Mouse (Mus musculus) hindbrain, embryonic 11.5 days (tissue): Measurements from ENCODE around the gene Patj. TPM values are rescaled to one million over a fixed set of nuclear protein-coding genes. Genes with fewer than 3 reads are reported as not detected.

ENCODE experiments used
- ATAC-seq: fragments of 200-750 bp; cut with Nextera tagmentation; 2 replicates; pipeline ENCODE4 v1.8.0; 2017; ENCODE audit warnings: mild to moderate bottlenecking, moderate TSS enrichment, moderate library complexity; ENCODE audit not compliant: low FRiP score
- DNase-seq: peaks from one replicate; pipeline ENCODE4 v3.0.0-alpha.2; 2015; ENCODE audit warnings: low spot score
- H3K27ac ChIP-seq: fragments of 300-500 bp; sonication (generic); 2 replicates; pipeline ENCODE4 v1.5.1; 2014; ENCODE audit warnings: mild to moderate bottlenecking, low read depth, low read length
- H3K27me3 ChIP-seq: fragments of 300-500 bp; sonication (generic); 2 replicates; pipeline ENCODE4 v1.6.1; 2014; ENCODE audit warnings: mild to moderate bottlenecking, low read length, moderate library complexity, mixed read lengths; ENCODE audit not compliant: control insufficient read depth, insufficient read depth
- H3K36me3 ChIP-seq: fragments of 300-500 bp; sonication (generic); 2 replicates; pipeline ENCODE4 v1.6.1; 2014; ENCODE audit warnings: mild to moderate bottlenecking, low read length, moderate library complexity, mixed read lengths; ENCODE audit not compliant: control insufficient read depth, insufficient read depth
- H3K4me1 ChIP-seq: fragments of 300-500 bp; sonication (generic); replicated peaks from 2 replicates; pipeline ENCODE4 v1.6.1; 2014; ENCODE audit warnings: low read length, mixed read lengths; ENCODE audit not compliant: control insufficient read depth, insufficient read depth
- H3K4me2 ChIP-seq: fragments of 300-500 bp; sonication (generic); replicated peaks from 2 replicates; pipeline ENCODE4 v1.6.1; 2014; ENCODE audit warnings: mild to moderate bottlenecking, low read depth, low read length
- H3K4me3 ChIP-seq: fragments of 300-500 bp; sonication (generic); 2 replicates; pipeline ENCODE4 v1.5.1; 2014; ENCODE audit warnings: low read depth, low read length
- H3K9ac ChIP-seq: fragments of 300-500 bp; sonication (generic); 2 replicates; pipeline ENCODE4 v1.6.1; 2014; ENCODE audit warnings: low read depth, low read length
- H3K9me3 ChIP-seq: fragments of 300-500 bp; sonication (generic); 2 replicates; pipeline ENCODE4 v1.6.1; 2016; ENCODE audit warnings: low read length; ENCODE audit not compliant: control insufficient read depth
- WGBS: fragments of 180-500 bp; shearing (Covaris S2); extraction: QIAGEN DNeasy Blood & Tissue Kit; methylation state at CpG from one replicate; pipeline ENCODE4 v1.1.7; 2014; 5-methylcytosine and 5-hydroxymethylcytosine counted together
- polyA plus RNA-seq: library from polyadenylated mRNA; unstranded; fragments of >200 nt; fragmentation: Nextera tagmentation; extraction: Ambion mirVana; gene quantifications from 2 replicates; pipeline ENCODE4 v1.2.1, GENCODE M21; 2014

Patj gene
- polyA plus RNA-seq, 1 experiment from 2014 or later = 9.7 TPM

DNA sequence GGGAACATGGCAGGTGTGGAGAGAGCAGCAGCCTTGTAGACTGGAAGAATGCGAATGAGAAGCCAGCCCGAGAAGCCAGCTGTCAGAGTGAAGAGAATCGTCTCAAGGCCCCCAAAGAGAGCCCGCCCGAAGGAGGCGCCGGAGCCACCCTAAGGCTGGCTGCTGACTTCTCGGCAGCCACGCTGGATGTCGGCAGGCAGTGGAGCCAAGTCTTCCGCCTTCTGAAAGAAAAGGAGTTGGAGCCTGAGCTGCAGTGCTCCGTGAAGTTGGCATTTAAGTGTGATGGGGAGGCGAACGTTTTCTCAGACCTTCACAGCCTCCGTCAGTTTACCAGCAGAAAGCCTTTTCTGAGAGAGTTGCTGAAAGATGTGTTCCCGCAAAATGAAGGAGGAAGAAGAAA, 338.1 kb downstream of the Patj start:
- ATAC-seq (no peak), DNase-seq (no peak)
- Histone ChIP-seq H3K27ac (no peak overlapping the region), H3K9me3 (no peaks in the 10 kb centered on the region), H3K4me2 (no peak overlapping the region), H3K4me3 (no peak overlapping the region), H3K36me3 (no peaks in the 10 kb centered on the region), H3K27me3 (peaks cover 4% of the 10 kb centered on the region; the same call in 1 of the 2 replicates), H3K9ac (no peak overlapping the region), H3K4me1 (no peaks in the 10 kb centered on the region)
- 91% methylated on average over 16 of the region's 16 CpGs for WGBS

DNA sequence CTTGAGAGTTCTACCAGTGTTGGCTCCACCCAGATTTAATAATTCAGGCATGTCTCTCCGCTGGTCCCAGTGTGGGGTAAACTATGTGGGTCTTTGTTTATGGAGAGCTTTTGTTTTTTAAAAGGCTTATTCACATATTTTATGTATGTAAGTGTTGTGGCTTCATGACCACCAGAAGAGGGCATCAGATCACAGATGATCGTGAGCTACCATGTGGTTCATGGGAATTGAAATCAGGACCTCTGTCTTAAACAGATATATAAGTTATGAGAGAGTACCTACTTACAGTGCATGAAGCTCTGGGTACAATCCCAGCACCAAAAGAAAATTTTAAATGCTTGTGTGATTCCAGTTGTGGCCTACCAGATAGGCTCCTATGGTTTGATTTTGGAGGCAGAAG, 344.2 kb downstream of the Patj start:
- Histone ChIP-seq H3K9me3 (no peaks in the 10 kb centered on the region), H3K36me3 (no peaks in the 10 kb centered on the region), H3K27ac (no peak overlapping the region), H3K4me2 (no peak overlapping the region), H3K4me3 (no peak overlapping the region), H3K9ac (no peak overlapping the region), H3K27me3 (no peaks in the 10 kb centered on the region), H3K4me1 (no peaks in the 10 kb centered on the region)
- no peak for ATAC-seq
- 46% methylated on average over 2 of the region's 2 CpGs for WGBS
- peak; percentile 28 for DNase-seq

DNA sequence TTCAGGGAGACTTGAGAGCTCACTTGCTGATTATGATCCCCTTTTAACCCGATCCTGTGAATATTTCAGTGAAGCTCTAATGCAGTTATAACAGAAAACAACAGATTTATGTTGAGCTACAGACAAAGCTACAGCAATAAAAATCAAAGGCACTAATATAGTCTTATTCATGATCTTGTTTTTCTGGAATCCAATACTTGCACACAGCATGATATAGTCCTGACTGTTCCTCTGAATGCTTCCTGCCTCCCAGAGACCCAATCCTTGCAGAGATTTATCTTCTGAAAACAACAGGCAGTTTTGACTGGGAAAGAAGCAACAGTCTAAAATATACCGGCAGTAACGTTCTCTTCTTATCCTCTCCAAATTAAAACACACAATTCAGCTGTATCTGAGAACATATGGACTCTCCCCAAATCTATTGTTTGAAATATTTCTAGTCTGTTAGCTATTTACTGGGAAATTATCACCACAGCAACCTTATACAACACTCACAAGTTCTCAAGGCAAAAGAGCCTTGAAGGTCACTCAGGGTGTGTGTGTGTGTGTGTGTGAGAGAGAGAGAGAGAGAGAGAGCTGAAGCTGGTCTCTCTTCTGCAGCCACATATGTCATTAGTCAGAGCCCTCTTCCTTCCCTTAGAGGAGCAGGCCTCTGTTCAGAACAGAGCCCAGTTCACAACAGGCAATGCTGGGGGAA, 347.8 kb downstream of the Patj start:
- Histone ChIP-seq H3K4me2 (no peak overlapping the region), H3K36me3 (no peaks in the 10 kb centered on the region), H3K9me3 (no peaks in the 10 kb centered on the region), H3K4me1 (no peaks in the 10 kb centered on the region), H3K27me3 (no peaks in the 10 kb centered on the region), H3K9ac (no peak overlapping the region), H3K27ac (no peak overlapping the region), H3K4me3 (no peak overlapping the region)
- DNase-seq (no peak), ATAC-seq (no peak)
- 84% methylated on average over 3 of the region's 3 CpGs for WGBS

DNA sequence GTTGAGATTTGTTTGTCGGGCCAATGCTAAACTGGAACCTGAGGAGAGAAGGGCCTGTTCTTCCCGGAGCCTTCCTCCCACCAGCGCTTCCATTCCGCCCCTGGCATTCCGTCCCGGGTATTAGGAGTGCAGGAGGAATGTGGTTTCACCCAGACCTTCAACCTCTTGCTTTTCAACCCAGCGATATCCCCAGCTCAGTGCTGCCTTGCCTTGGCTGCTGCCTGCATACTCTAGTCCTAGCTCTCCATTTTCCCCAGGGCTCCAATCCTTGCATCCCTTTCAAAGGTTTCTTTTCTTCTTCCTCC, 348.3 kb downstream of the Patj start:
- Histone ChIP-seq H3K27me3 (no peaks in the 10 kb centered on the region), H3K36me3 (no peaks in the 10 kb centered on the region), H3K4me3 (no peak overlapping the region), H3K4me2 (no peak overlapping the region), H3K9ac (no peak overlapping the region), H3K4me1 (no peaks in the 10 kb centered on the region), H3K27ac (no peak overlapping the region), H3K9me3 (no peaks in the 10 kb centered on the region)
- ATAC-seq (no peak), DNase-seq (peak; percentile 40)
- WGBS = 34% methylated on average over 7 of the region's 7 CpGs

DNA sequence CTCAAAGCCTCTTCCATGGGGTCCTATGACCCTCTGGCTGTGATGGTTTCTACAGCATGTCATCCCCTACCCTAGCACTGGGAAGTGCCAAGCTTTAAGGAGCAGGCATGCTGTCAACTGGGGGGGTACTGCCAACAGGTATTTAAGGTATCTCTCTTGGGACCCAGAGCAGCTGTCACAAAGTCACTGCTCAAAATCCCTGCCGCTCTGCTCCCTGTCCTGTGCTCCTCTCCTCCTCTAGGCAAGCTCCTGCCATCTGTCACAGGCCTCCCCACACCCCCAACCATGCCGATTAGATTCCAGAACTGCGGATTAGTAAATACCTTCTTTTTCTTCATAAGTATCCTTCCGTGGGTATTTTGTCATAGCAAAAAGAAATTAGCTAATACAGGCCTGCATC, 358.9 kb downstream of the Patj start:
- Histone ChIP-seq H3K36me3 (no peaks in the 10 kb centered on the region), H3K9ac (no peak overlapping the region), H3K27ac (no peak overlapping the region), H3K27me3 (no peaks in the 10 kb centered on the region), H3K9me3 (no peaks in the 10 kb centered on the region), H3K4me3 (no peak overlapping the region), H3K4me1 (no peaks in the 10 kb centered on the region; the same call in none of the 2 replicates), H3K4me2 (no peak overlapping the region)
- DNase-seq (no peak), ATAC-seq (no peak)
- WGBS = 86% methylated on average over 4 of the region's 4 CpGs

DNA sequence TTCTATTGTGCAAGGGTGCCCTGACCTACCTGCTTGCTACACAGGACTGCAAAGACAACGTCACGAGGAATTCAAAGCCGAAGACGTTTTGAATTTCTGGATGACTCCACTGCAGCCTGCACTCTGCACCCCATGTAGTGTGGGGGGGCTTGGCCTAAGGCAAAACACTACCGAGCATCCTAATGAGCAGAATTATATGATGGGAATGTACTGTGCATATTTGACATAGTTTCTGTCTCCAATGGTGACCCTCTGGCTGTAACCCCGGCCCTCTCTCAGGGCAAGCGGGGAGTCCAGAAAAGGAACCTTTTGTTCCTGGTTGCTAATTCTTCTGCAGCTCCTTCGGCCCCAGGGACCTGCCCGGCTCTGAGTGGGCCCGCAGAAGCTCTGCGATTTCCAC, 360.6 kb downstream of the Patj start:
- WGBS = 30% methylated on average over 11 of the region's 11 CpGs
- Histone ChIP-seq H3K9ac (no peak overlapping the region), H3K27ac (no peak overlapping the region)

DNA sequence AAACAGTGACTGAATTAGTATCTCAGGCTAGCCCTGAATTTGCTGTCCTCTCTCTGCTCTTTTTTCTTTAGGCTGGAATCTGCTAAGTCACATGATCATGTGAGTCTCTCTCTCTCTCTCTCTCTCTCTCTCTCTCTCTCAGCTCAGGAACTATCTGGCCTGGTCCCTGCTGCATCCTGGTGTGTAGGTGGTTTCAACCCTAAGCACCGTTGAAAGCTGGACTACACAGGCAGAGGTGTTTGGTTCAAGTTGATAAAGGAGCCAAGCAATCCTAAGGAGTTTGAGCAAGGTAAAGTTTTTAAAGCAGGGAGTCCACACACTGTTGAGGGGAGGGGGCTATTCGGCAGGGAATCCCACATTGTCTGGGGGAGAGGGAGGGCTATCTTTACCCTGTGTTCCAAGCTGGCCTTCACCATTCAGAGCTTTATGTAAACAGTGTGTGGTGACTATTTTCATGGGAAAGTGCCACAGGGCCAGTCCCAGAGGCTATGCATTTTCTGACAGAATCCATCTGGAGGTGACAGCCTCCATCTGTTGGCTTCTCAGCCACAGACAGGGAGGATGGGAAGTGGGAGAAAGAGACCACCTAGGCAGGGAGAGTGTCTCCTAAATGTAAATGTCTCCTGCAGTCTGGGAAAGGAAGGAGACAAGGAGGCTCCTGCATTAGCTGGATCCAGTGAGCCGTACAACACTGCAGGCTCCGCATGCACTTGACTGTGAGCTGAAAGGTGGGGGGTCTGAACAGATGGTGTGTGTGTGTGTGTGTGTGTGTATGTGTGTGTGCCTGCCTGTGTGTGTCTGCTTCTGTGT, 362.6 kb downstream of the Patj start:
- no peak overlapping the region; the same call in 1 of the 2 replicates for H3K27ac ChIP-seq

More for the DNA sequence above, 360.6 kb downstream of the Patj start:
- H3K4me2 ChIP-seq = no peak overlapping the region
- H3K4me1 ChIP-seq = no peaks in the 10 kb centered on the region; the same call in none of the 2 replicates
- H3K4me3 ChIP-seq = no peak overlapping the region
- H3K36me3 ChIP-seq = no peaks in the 10 kb centered on the region
- ATAC-seq = peak; percentile 51; the same call in 1 of the 2 replicates
- no peaks in the 10 kb centered on the region for H3K9me3 ChIP-seq
- no peak for DNase-seq
- no peaks in the 10 kb centered on the region for H3K27me3 ChIP-seq

DNA sequence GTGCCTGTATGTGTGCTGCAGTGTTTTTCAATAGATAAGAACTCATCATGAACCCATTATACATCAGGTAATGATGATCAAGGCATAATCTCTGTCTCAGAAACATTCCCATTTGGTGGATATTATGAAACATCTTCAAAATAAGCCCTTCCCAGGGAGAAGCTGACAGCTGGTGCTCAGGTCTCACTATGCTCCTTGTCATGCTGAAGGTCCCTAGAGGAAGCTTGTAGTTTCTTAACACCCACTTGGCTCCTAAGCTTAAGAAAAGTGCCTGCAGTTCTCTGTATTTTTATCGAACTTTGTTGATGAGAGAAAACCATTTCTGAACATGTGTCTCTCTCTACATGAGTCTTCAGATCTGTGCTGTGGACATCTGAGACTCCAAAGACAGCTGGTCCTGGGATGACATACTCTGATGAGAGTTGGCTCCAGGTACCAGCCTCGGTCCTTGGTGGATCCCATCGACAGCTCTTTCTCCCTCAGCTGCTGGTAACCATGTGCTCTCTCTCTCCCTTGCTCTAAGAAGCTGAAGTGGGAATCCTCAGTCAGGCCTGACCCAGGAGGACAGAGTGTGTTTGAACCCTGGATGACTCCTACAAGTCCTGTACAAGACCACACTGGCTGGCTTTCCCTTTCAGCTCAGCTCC, 363.4 kb downstream of the Patj start:
- ATAC-seq (no peak), DNase-seq (no peak)
- 90% methylated on average over 3 of the region's 3 CpGs for WGBS
- H3K4me3 ChIP-seq = no peak overlapping the region
- no peaks in the 10 kb centered on the region for H3K27me3 ChIP-seq
- H3K36me3 ChIP-seq = no peaks in the 10 kb centered on the region
- H3K4me1 ChIP-seq = no peaks in the 10 kb centered on the region; the same call in none of the 2 replicates
- H3K9me3 ChIP-seq = no peaks in the 10 kb centered on the region
- no peak overlapping the region; the same call in 1 of the 2 replicates for H3K27ac ChIP-seq
- H3K9ac ChIP-seq = no peak overlapping the region
- H3K4me2 ChIP-seq = no peak overlapping the region

More for the DNA sequence above, 362.6 kb downstream of the Patj start:
- 52% methylated on average over 4 of the region's 4 CpGs for WGBS
- DNase-seq (no peak), ATAC-seq (peak; percentile 71)
- H3K9ac ChIP-seq = no peak overlapping the region
- no peaks in the 10 kb centered on the region for H3K36me3 ChIP-seq
- no peak overlapping the region for H3K4me2 ChIP-seq
- no peaks in the 10 kb centered on the region; the same call in none of the 2 replicates for H3K4me1 ChIP-seq
- no peaks in the 10 kb centered on the region for H3K27me3 ChIP-seq
- no peak overlapping the region for H3K4me3 ChIP-seq
- H3K9me3 ChIP-seq = no peaks in the 10 kb centered on the region
